Mouse (Mus musculus) testis, adult 2 months (tissue): ENCODE results near the gene Dctn1. TPM values are rescaled to one million over a fixed set of nuclear protein-coding genes. Genes with fewer than 3 reads are reported as not detected.

ENCODE experiments used
- H3K27ac ChIP-seq: fragments of 200-500 bp; 2 replicates; pipeline ENCODE4 v1.5.1; 2012; ENCODE audit warnings: low read depth, low read length; ENCODE audit not compliant: control insufficient read depth, insufficient read depth
- H3K27me3 ChIP-seq: fragments of 200-500 bp; 2 replicates; pipeline ENCODE4 v1.6.1; 2012; ENCODE audit warnings: mild to moderate bottlenecking, low read length, moderate library complexity; ENCODE audit not compliant: control insufficient read depth, insufficient read depth
- H3K36me3 ChIP-seq: fragments of 200-500 bp; 2 replicates; pipeline ENCODE4 v1.6.1; 2012; ENCODE audit warnings: mild to moderate bottlenecking, low read length; ENCODE audit not compliant: control insufficient read depth, insufficient read depth
- H3K4me1 ChIP-seq: fragments of 200-500 bp; 2 replicates; pipeline ENCODE4 v1.6.1; 2012; ENCODE audit warnings: low read length; ENCODE audit not compliant: control insufficient read depth, insufficient read depth
- H3K4me3 ChIP-seq: fragments of 200-500 bp; 2 replicates; pipeline ENCODE4 v1.5.1; 2012; ENCODE audit warnings: low read depth, mild to moderate bottlenecking, low read length, moderate library complexity, mixed read lengths; ENCODE audit not compliant: control insufficient read depth
- CTCF ChIP-seq: fragments of 200-500 bp; IDR thresholded peaks from 2 replicates; pipeline ENCODE4 v1.5.1; 2012; ENCODE audit warnings: low read depth, mild to moderate bottlenecking, inconsistent platforms, low read length, moderate library complexity; ENCODE audit not compliant: control insufficient read depth, insufficient read depth, insufficient replicate concordance
- POLR2A ChIP-seq: fragments of 200-500 bp; IDR thresholded peaks from 2 replicates; pipeline ENCODE4 v1.6.1; 2012; ENCODE audit warnings: low read depth, mild to moderate bottlenecking, inconsistent platforms, low read length, moderate library complexity; ENCODE audit not compliant: control insufficient read depth
- polyA plus RNA-seq: library from polyadenylated mRNA; depleted of rRNA; stranded (reverse); fragments of >200 nt; gene quantifications from 2 replicates; pipeline ENCODE4 v1.2.3, GENCODE M21; 2012

The Dctn1 gene
- polyA plus RNA-seq, 1 experiment, result 49.3 TPM

DNA sequence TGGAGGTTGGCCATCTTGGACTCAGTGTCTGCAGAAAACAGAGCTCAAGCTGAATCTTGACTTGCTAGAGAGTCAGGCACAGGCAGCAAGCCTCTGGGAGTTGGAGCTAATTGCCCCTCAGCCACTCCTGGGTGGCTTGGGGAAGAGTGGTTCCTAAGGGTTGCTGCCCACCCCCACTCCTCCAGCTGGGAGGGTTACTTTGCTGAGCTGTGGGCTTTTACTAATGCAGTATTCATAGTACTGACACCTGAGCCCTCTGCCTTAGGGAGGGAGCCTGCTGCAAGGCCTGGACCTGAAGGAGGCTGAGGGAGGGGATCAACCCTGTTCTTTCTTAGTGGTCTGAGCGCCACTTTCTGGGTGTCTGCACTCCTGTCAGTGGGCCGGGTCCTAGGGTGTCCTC, 21.2 kb downstream of the Dctn1 start:
- Histone ChIP-seq H3K4me3 (no peak overlapping the region), H3K27ac (no peak overlapping the region), H3K36me3 (peaks cover 2% of the 10 kb centered on the region)

GRCm38 (mm10) chr6:83193571-83193970, 27.9 kb downstream of the Dctn1 start:
- TF ChIP-seq CTCF (no peak), POLR2A (no peak)
- Histone ChIP-seq H3K4me1 (no peaks in the 10 kb centered on the region), H3K4me3 (no peak overlapping the region), H3K27me3 (no peaks in the 10 kb centered on the region), H3K36me3 (peaks cover 3% of the 10 kb centered on the region), H3K27ac (no peak overlapping the region)

More for the DNA sequence above, 21.2 kb downstream of the Dctn1 start:
- TF ChIP-seq POLR2A (no peak), CTCF (no peak)
- peaks cover 4% of the 10 kb centered on the region; the same call in 1 of the 2 replicates for H3K4me1 ChIP-seq
- H3K27me3 ChIP-seq, result no peaks in the 10 kb centered on the region

GRCm38 (mm10) chr6:83197345-83198004, 31.8 kb downstream of the Dctn1 start:
- H3K27ac ChIP-seq, result no peak overlapping the region
- peaks cover 3% of the 10 kb centered on the region for H3K36me3 ChIP-seq
- TF ChIP-seq CTCF (no peak), POLR2A (no peak)
- H3K4me1 ChIP-seq, result no peaks in the 10 kb centered on the region
- no peak overlapping the region for H3K4me3 ChIP-seq
- H3K27me3 ChIP-seq, result no peaks in the 10 kb centered on the region

GRCm38 (mm10) chr6:83203320-83203719, 37.6 kb downstream of the Dctn1 start:
- TF ChIP-seq CTCF, result no peak
- Histone ChIP-seq H3K36me3 (no peaks in the 10 kb centered on the region; the same call in 1 of the 2 replicates), H3K27ac (no peak overlapping the region), H3K4me3 (no peak overlapping the region), H3K27me3 (no peaks in the 10 kb centered on the region), H3K4me1 (no peaks in the 10 kb centered on the region)

DNA sequence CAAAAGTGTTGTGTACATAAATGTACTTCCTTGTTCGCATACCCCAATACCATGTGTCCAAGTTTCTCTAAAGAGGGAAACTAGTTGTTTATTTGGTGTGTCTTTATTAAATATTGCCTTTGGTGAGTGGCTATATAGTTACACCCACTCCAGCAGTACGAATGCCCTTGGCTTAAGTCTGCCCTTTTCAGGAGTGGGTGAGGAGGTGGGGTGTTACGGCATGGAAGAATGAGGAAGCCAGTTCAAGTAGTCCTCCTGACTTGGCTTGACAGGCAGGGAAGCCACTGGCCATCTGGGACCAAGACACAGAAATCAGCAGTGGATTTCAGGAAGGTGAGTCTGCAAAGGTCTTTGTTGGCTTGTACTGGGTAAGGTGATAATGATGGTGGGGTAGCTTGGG, 40.1 kb downstream of the Dctn1 start:
- Histone ChIP-seq H3K36me3 (no peaks in the 10 kb centered on the region), H3K27me3 (no peaks in the 10 kb centered on the region), H3K4me3 (no peak overlapping the region), H3K27ac (no peak overlapping the region), H3K4me1 (no peaks in the 10 kb centered on the region)
- TF ChIP-seq CTCF (no peak), POLR2A (no peak)

DNA sequence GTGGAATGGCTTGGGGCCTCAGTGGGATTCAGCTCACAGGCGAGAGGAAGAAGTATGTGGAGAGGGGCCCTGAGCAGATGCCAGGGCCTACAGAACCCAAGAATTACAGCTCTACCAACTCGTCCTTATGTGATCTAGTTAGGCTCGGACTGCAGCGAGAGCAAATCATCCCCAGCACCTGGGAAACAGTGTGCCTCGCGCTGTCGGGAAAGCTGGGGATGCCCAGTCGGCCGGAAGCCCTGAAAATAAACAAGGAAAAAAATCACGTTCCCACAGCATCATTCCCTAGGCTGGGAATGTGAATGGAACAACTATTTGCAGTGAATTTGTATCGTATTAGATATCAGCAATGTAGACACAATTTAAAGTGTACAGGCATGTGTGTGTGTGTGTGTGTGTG, 40.6 kb downstream of the Dctn1 start:
- H3K27ac ChIP-seq, result no peak overlapping the region
- no peaks in the 10 kb centered on the region for H3K4me1 ChIP-seq
- no peak for TF ChIP-seq POLR2A
- no peak for TF ChIP-seq CTCF
- H3K36me3 ChIP-seq, result no peaks in the 10 kb centered on the region
- no peak overlapping the region for H3K4me3 ChIP-seq
- no peaks in the 10 kb centered on the region for H3K27me3 ChIP-seq

GRCm38 (mm10) chr6:83207361-83208049, 41.8 kb downstream of the Dctn1 start:
- no peak for TF ChIP-seq POLR2A
- TF ChIP-seq CTCF, result no peak
- Histone ChIP-seq H3K4me3 (no peak overlapping the region), H3K4me1 (no peaks in the 10 kb centered on the region), H3K27ac (no peak overlapping the region), H3K36me3 (no peaks in the 10 kb centered on the region), H3K27me3 (no peaks in the 10 kb centered on the region)

GRCm38 (mm10) chr6:83208050-83208400, 42.3 kb downstream of the Dctn1 start:
- TF ChIP-seq CTCF, result no peak
- TF ChIP-seq POLR2A, result no peak
- no peaks in the 10 kb centered on the region for H3K36me3 ChIP-seq
- H3K4me1 ChIP-seq, result no peaks in the 10 kb centered on the region
- H3K27ac ChIP-seq, result no peak overlapping the region
- no peak overlapping the region for H3K4me3 ChIP-seq
- H3K27me3 ChIP-seq, result no peaks in the 10 kb centered on the region
